Mouse (Mus musculus): Measurements from ENCODE around the gene Vmn2r4. TPM values are rescaled to one million over a fixed set of nuclear protein-coding genes. Genes with fewer than 3 reads are reported as not detected.
A peak's percentile ranks its signal among the peaks of the same experiment; 100 is the strongest.
"Not testable (repeated sequence)": the region's sequence is repeated elsewhere in the genome, so short reads cannot be mapped to it uniquely, and the experiment has no call there.

Gene Vmn2r4
- total RNA-seq (2014; fragmentation: Nextera tagmentation) (not detected in 2 replicates), total RNA-seq (2017) (not detected in 2 replicates)

GRCm38 (mm10) chr3:64415268-64415667, at the start of gene Vmn2r4:
TSS of gene Vmn2r4 (minus strand) at chr3:64415368.
- ATAC-seq (replicated peaks; ENCODE audit: poor library complexity, severe bottlenecking): not testable (repeated sequence)

DNA sequence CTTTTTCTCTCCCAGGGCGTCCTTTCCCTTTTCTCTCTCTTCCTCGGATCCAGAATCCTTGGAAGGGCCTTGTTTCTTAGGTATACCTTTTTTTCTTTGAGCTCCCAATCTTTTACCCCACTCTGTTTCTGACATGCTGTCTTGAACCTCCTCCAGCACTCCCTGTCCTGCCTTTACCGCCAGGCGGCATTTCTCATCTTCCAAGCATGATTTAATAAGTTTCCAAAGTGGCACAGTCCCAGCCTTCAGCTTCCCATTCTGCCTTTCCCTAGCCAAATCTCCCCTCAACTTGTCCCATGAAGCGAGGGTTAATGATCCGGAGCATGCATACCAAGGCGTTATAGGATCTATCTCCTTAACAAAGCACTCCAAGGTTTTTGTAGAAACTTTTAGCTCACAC, 19.1 kb upstream of the Vmn2r4 start:
- not testable (repeated sequence) for ATAC-seq (replicated peaks; ENCODE audit: poor library complexity, severe bottlenecking)

DNA sequence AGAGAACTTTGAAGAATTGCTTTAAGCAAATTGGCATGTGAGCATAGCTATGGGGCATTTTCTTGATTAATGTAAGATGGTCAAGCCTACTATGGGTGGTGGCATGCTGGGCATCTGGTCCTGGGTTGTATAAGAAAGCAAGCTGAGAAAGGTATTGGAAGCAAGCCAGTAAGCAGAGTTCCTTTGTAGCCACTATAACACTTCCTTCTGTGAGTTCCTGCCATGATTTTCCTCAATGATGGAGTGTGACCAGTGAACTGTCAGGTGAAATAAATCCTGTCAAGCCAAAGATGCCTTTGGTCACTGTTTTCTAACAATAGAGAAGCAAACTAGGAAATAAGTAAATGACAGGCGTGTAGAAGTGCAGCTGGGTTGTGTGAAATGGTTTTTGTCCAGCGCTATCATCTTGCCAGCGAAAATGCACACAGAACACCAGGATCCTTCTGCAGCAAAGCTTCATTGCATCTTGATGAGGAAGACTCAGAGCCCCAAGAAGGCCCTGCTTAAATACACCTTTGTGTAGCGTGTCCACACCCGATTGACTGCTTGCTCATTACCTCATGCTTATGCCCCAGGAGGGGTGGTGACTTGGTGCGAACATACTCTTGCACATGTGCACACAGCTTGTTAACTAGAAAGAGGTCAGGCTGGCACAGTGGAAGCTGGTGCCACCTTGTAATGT, 13.1 kb upstream of the Vmn2r4 start:
- ATAC-seq (replicated peaks; ENCODE audit: poor library complexity, severe bottlenecking): not testable (repeated sequence)

DNA sequence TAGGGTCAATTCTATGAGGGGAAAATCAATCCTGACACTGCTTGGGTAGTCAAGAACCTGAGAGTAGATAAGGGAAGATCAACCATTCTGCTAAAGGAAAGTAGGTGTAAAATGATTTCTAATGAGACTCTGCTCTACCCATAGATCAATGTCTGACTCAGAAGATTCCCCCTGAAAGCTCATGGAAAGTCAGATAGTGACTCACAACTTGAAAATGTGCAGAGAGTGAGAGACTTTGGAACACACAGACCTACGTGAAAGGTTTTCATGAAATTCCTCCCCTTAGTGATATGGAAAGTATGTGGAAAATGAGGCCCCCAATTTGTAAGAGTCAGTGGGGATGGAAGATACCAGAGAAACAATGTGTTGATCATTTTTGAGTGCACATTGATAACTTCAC, 7.0 kb upstream of the Vmn2r4 start:
- ATAC-seq (replicated peaks; ENCODE audit: poor library complexity, severe bottlenecking): not testable (repeated sequence)

- ATAC-seq (replicated peaks; ENCODE audit: poor library complexity, severe bottlenecking): not testable (repeated sequence)
Measured at GRCm38 (mm10) chr3:64417477-64417876, 2.3 kb upstream of the Vmn2r4 start.

DNA sequence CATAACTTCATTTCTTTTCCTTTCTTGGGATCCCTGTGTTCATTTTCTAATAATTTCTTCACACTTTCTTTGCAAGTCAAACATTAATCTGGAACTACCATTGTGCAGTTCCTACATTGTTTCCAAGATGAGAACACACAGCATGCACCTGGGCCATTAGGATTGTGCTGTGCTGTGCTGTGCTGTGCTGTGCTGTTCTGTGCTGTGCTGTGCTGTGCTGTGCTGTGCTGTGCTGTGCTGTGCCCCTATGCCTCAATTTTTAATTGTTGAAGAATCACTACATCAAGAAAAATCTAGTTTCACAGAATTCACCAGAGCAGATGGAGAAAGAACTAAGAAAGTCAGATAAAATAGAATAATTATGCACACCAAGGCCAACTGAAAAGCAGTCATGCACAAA, 915 bp downstream of the Vmn2r4 start:
- peak; percentile 67 for ATAC-seq (replicated peaks; ENCODE audit: poor library complexity, severe bottlenecking)

- no peak for ATAC-seq (replicated peaks; ENCODE audit: poor library complexity, severe bottlenecking)
Measured at GRCm38 (mm10) chr3:64359286-64360035, 55.7 kb downstream of the Vmn2r4 start.

Other genes starting within 250 kb of the Vmn2r4 start
- gene Vmn2r3, start 125.7 kb downstream of the Vmn2r4 start, total RNA-seq (2014; fragmentation: Nextera tagmentation): not detected in 2 replicates
- gene Vmn2r3, start 125.7 kb downstream of the Vmn2r4 start, total RNA-seq (2017): not detected in 2 replicates
- not detected in 2 replicates for gene Vmn2r5, start 94.5 kb upstream of the Vmn2r4 start, total RNA-seq (2014; fragmentation: Nextera tagmentation)
- gene Vmn2r5, start 94.5 kb upstream of the Vmn2r4 start, total RNA-seq (2017): not detected in 2 replicates
- gene Vmn2r6, start 150.5 kb upstream of the Vmn2r4 start, total RNA-seq (2014; fragmentation: Nextera tagmentation): not detected in 2 replicates
- gene Vmn2r6, start 150.5 kb upstream of the Vmn2r4 start, total RNA-seq (2017): not detected in 2 replicates

Measured in granulocyte monocyte progenitor cell, adult 5-6 weeks (primary cell).